Mouse (Mus musculus) C2C12 (cell line): ENCODE results near the gene Ppm1b. TPM values are rescaled to one million over a fixed set of nuclear protein-coding genes. Genes with fewer than 3 reads are reported as not detected.

Experiments used
- H3K27me3 ChIP-seq: one replicate; pipeline ENCODE4 v1.6.1; 2011; ENCODE audit not compliant: control insufficient read depth, insufficient read depth, insufficient read length
- H3K36me3 ChIP-seq: one replicate; pipeline ENCODE4 v1.6.1; 2011; ENCODE audit not compliant: control insufficient read depth, insufficient read depth
- H3K4me3 ChIP-seq: one replicate; pipeline ENCODE4 v1.5.1; 2011; ENCODE audit warnings: mild to moderate bottlenecking, control low read depth; ENCODE audit not compliant: poor library complexity, insufficient read depth, severe bottlenecking
- H3K79me2 ChIP-seq: one replicate; pipeline ENCODE4 v1.6.1; 2011; ENCODE audit not compliant: control insufficient read depth, insufficient read depth
- H3K79me3 ChIP-seq: one replicate; pipeline ENCODE4 v1.6.1; 2011; ENCODE audit warnings: low read depth, control low read depth
- H3ac ChIP-seq: one replicate; pipeline ENCODE3; 2011; ENCODE audit warnings: low read depth; ENCODE audit not compliant: control insufficient read depth, insufficient read length
- CEBPB ChIP-seq: IDR thresholded peaks from one replicate; pipeline ENCODE4 v1.6.1; 2011; ENCODE audit warnings: low read depth, mild to moderate bottlenecking, control low read depth, moderate library complexity
- CTCF ChIP-seq: IDR thresholded peaks from one replicate; pipeline ENCODE4 v1.5.1; 2011; ENCODE audit not compliant: control insufficient read depth, insufficient read depth, insufficient read length
- FOSL1 ChIP-seq: IDR thresholded peaks from one replicate; pipeline ENCODE4 v1.8.0; 2011; ENCODE audit warnings: mild to moderate bottlenecking, low read length; ENCODE audit not compliant: poor library complexity, insufficient read depth, severe bottlenecking
- MAX ChIP-seq: IDR thresholded peaks from one replicate; pipeline ENCODE4 v1.6.1; 2011; ENCODE audit warnings: mild to moderate bottlenecking, control low read depth
- MYOD1 ChIP-seq: IDR thresholded peaks from one replicate; pipeline ENCODE4 v1.6.1; 2011; ENCODE audit warnings: low read depth; ENCODE audit not compliant: control insufficient read depth, insufficient read length
- MYOG ChIP-seq: IDR thresholded peaks from one replicate; pipeline ENCODE4 v1.6.1; 2011; ENCODE audit not compliant: control insufficient read depth, insufficient read length; ENCODE audit errors: extremely low read depth
- USF1 ChIP-seq: IDR thresholded peaks from one replicate; pipeline ENCODE4 v1.6.1; 2011; ENCODE audit warnings: low read depth, mild to moderate bottlenecking, control low read depth, moderate library complexity
- polyA plus RNA-seq: library from polyadenylated mRNA; unstranded; fragments of >200 nt; fragmentation: generic; extraction: Trizol; gene quantifications from one replicate; pipeline ENCODE4 v1.2.1, GENCODE M21; 2012; ENCODE audit warnings: missing spikeins

The Ppm1b gene
- polyA plus RNA-seq, 1 experiment, result 23.3 TPM

DNA sequence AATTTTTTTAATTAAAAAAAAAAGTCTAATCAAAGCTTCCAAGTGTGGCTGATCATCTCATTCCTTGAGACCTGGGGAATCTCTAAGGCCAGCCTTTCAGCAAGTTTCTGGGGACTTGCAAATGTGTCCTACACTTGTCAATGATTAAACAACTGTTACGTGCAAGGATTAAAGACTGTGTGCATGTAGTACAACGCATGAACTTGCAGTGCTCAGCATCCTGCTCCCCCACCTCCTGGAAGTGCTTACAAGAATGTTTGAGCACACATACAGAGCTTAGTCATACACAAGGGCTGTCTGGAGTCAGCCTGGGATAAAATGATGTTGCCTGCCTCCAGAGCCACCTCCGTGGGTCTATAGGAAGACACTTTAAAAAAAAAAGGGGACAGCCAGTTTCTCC lies 70.7 kb downstream of the Ppm1b start:
- Histone ChIP-seq H3ac (no peak overlapping the region), H3K79me3 (no peaks in the 10 kb centered on the region), H3K36me3 (no peaks in the 10 kb centered on the region), H3K4me3 (no peak overlapping the region), H3K79me2 (no peaks in the 10 kb centered on the region), H3K27me3 (no peaks in the 10 kb centered on the region)
- TF ChIP-seq CTCF, result no peak
- TF ChIP-seq CEBPB, result no peak
- TF ChIP-seq USF1, result no peak
- TF ChIP-seq MAX, result no peak
- TF ChIP-seq FOSL1, result no peak
- TF ChIP-seq MYOD1, result no peak
- no peak for TF ChIP-seq MYOG

DNA sequence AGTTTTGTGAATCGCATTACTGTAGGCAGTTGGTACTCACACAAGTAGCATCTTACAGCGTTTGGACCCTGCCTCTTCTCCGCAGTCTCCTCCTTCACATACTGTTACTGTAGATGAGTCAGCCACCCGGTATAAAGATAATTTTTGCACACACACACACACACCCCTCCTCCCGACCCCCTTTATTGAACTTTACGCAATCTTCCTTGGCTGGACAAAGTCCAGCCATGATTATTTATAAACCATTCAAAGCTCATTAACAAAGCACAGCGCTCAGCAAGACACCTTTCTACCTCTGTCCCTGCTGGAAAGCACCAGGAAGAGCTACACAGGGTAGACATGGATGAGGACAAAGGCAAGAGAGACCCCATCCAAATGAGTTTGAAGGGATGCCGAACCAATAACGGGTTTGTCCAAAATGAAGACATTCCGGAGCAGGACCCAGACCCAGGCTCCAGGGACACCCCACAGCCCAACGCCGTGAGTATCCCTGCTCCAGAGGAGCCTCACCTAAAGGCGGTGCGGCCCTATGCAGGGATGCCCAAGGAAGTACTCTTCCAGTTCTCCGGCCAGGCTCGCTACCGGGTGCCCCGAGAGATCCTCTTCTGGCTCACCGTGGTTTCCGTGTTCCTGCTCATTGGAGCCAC lies 71.7 kb downstream of the Ppm1b start, which contains the start of gene Slc3a1:
Gene Slc3a1 (plus strand): TSS at position 284 of the 647 bp plus-strand sequence.
- no peaks in the 10 kb centered on the region for H3K27me3 ChIP-seq
- TF ChIP-seq MYOG (no peak), MYOD1 (no peak), FOSL1 (no peak), CEBPB (no peak), MAX (no peak), USF1 (no peak), CTCF (no peak)

DNA sequence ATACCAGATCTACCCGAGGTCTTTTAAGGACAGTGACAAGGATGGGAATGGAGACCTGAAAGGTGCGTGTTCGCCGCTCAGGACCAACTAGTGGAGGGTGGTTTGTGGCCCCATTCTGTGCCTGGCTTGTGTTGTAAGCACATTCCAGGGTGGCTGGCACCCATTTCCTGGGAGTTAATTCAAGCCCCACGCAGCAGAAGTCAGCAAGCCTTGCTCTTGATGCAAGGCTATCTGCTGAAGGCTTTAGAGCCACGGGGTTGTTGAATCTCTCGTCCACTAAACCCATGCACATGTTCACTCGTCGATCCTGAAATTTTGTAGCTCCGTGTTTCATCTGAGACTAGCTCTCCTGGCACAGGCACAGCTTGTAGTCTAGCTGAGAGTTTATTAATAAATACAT lies 72.3 kb downstream of the Ppm1b start:
- H3K27me3 ChIP-seq, result no peaks in the 10 kb centered on the region
- TF ChIP-seq USF1 (no peak), CEBPB (no peak), MYOD1 (no peak), CTCF (no peak)
- H3K79me3 ChIP-seq, result no peaks in the 10 kb centered on the region

More for the DNA sequence above, 71.7 kb downstream of the Ppm1b start, which contains the start of gene Slc3a1:
- no peaks in the 10 kb centered on the region for H3K79me3 ChIP-seq
- H3K4me3 ChIP-seq, result no peak within 1 kb of the TSS
- no peak within 1 kb of the TSS for H3ac ChIP-seq
- H3K36me3 ChIP-seq, result no peaks in the 10 kb centered on the region
- H3K79me2 ChIP-seq, result no peaks in the 10 kb centered on the region

DNA sequence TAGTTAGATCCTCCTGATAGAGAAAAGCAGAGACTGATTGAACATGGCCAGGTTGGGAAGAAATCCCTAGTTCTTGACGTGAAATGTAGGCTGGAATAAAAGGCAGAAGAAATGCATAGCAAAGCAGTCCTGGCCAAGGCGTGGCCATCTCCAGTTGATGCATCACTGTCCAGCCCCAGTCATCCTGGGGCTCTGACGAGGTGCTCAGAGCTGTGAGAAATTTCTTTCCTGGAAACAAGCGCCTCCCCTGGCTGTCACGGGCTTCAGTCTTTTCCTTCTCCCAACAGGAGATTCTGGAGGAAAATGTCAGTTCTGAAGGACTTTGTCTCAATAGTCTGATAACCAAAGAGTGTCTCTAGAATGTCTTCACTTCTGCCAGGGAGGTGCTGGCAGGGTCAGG lies 74.1 kb downstream of the Ppm1b start:
- H3K4me3 ChIP-seq, result no peak overlapping the region
- no peak overlapping the region for H3ac ChIP-seq
- no peak for TF ChIP-seq MYOD1
- TF ChIP-seq MAX, result no peak
- TF ChIP-seq USF1, result no peak
- TF ChIP-seq CEBPB, result no peak
- TF ChIP-seq CTCF, result no peak
- TF ChIP-seq FOSL1, result no peak
- no peak for TF ChIP-seq MYOG
- H3K36me3 ChIP-seq, result no peaks in the 10 kb centered on the region
- H3K79me2 ChIP-seq, result no peaks in the 10 kb centered on the region
- H3K79me3 ChIP-seq, result no peaks in the 10 kb centered on the region
- no peaks in the 10 kb centered on the region for H3K27me3 ChIP-seq

More for the DNA sequence above, 72.3 kb downstream of the Ppm1b start:
- no peak overlapping the region for H3ac ChIP-seq
- H3K4me3 ChIP-seq, result no peak overlapping the region
- H3K36me3 ChIP-seq, result no peaks in the 10 kb centered on the region
- H3K79me2 ChIP-seq, result no peaks in the 10 kb centered on the region

DNA sequence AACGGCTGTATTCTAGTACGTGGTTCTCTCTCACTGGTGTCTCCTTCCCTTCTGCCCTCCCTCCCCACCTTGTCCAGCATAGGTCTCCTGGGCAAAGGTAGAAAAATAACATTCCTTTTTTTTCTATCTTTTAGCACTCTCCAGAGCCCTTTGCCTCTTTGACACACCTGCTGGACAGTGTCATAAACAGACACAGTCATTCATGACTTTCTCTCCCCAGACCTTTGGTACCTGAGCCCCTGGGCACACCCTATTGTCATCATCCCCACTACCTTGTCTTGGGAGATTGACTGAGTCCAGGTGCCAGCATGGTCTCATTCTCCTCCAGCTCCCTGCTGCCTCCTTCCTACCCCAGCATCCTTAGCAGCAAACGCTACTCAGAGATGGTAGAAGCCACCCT lies 76.5 kb downstream of the Ppm1b start:
- no peak overlapping the region for H3ac ChIP-seq
- TF ChIP-seq CTCF (no peak), MYOG (no peak), FOSL1 (no peak), CEBPB (no peak), MAX (no peak), USF1 (no peak), MYOD1 (no peak)
- no peaks in the 10 kb centered on the region for H3K27me3 ChIP-seq
- no peaks in the 10 kb centered on the region for H3K36me3 ChIP-seq
- no peaks in the 10 kb centered on the region for H3K79me3 ChIP-seq
- no peaks in the 10 kb centered on the region for H3K79me2 ChIP-seq
- H3K4me3 ChIP-seq, result no peak overlapping the region
